Mouse (Mus musculus) neural tube, embryonic 12.5 days (tissue): ENCODE measurements around the gene Fam171a2. TPM values are rescaled to one million over a fixed set of nuclear protein-coding genes. Genes with fewer than 3 reads are reported as not detected.

ENCODE experiments used
- ATAC-seq: fragments of 200-750 bp; cut with Nextera tagmentation; 2 replicates; pipeline ENCODE4 v1.8.0; 2017; ENCODE audit warnings: low read depth, mild to moderate bottlenecking, moderate TSS enrichment, moderate library complexity; ENCODE audit not compliant: low FRiP score
- H3K27ac ChIP-seq: fragments of 300-500 bp; sonication (generic); 2 replicates; pipeline ENCODE4 v1.5.1; 2016
- H3K27me3 ChIP-seq: fragments of 300-500 bp; sonication (generic); replicated peaks from 2 replicates; pipeline ENCODE4 v1.6.1; 2016; ENCODE audit warnings: mild to moderate bottlenecking
- H3K36me3 ChIP-seq: fragments of 300-500 bp; sonication (generic); 2 replicates; pipeline ENCODE4 v1.6.1; 2016; ENCODE audit warnings: mild to moderate bottlenecking
- H3K4me1 ChIP-seq: fragments of 300-500 bp; sonication (generic); 2 replicates; pipeline ENCODE4 v1.6.1; 2016
- H3K4me2 ChIP-seq: fragments of 300-500 bp; sonication (generic); replicated peaks from 2 replicates; pipeline ENCODE4 v1.6.1; 2016; ENCODE audit warnings: mild to moderate bottlenecking
- H3K4me3 ChIP-seq: fragments of 300-500 bp; sonication (generic); 2 replicates; pipeline ENCODE4 v1.5.1; 2016
- H3K9ac ChIP-seq: fragments of 300-500 bp; sonication (generic); 2 replicates; pipeline ENCODE4 v1.6.1; 2016; ENCODE audit warnings: mild to moderate bottlenecking
- H3K9me3 ChIP-seq: fragments of 300-500 bp; sonication (generic); 2 replicates; pipeline ENCODE4 v1.6.1; 2016; ENCODE audit warnings: mild to moderate bottlenecking
- WGBS: fragments of 180-500 bp; shearing (Covaris S2); methylation state at CpG from one replicate; pipeline ENCODE4 v1.1.7; 2016; 5-methylcytosine and 5-hydroxymethylcytosine counted together
- polyA plus RNA-seq: library from polyadenylated mRNA; unstranded; fragments of >200 nt; fragmentation: Nextera tagmentation; extraction: Ambion mirVana; gene quantifications from 2 replicates; pipeline ENCODE4 v1.2.1, GENCODE M21; 2016

Fam171a2 gene
- polyA plus RNA-seq, 1 experiment from 2014 or later: 23.7 TPM

DNA sequence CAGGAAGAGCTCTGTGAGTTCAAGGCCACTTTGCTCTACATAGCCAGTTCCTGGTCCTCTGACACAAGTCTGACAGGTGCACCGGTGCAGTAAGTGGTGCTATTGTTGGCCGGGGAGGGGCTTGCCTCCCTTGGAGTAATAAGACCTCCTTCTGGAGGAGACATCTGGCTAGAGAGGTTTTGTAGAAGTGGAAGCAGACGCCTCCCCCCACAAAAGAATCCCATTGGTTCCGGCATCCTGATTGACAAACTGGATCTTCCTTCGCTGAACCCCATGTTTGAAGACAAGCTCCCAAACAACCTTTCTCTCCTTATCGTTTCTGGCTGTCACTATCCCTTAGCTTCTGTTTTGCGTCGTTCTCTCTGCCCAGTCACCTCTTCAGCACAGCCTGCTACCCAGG lies 845 bp upstream of the Fam171a2 start:
- H3K27ac ChIP-seq: no peak overlapping the region
- H3K4me1 ChIP-seq: peaks cover 36% of the 10 kb centered on the region
- H3K9ac ChIP-seq: no peak overlapping the region
- H3K27me3 ChIP-seq: peaks cover 27% of the 10 kb centered on the region
- no peaks in the 10 kb centered on the region for H3K9me3 ChIP-seq
- no peak overlapping the region for H3K4me2 ChIP-seq
- ATAC-seq: no peak
- H3K4me3 ChIP-seq: no peak overlapping the region
- WGBS: 23% methylated on average over 8 of the region's 8 CpGs
- H3K36me3 ChIP-seq: peaks cover 8% of the 10 kb centered on the region; the same call in 1 of the 2 replicates

DNA sequence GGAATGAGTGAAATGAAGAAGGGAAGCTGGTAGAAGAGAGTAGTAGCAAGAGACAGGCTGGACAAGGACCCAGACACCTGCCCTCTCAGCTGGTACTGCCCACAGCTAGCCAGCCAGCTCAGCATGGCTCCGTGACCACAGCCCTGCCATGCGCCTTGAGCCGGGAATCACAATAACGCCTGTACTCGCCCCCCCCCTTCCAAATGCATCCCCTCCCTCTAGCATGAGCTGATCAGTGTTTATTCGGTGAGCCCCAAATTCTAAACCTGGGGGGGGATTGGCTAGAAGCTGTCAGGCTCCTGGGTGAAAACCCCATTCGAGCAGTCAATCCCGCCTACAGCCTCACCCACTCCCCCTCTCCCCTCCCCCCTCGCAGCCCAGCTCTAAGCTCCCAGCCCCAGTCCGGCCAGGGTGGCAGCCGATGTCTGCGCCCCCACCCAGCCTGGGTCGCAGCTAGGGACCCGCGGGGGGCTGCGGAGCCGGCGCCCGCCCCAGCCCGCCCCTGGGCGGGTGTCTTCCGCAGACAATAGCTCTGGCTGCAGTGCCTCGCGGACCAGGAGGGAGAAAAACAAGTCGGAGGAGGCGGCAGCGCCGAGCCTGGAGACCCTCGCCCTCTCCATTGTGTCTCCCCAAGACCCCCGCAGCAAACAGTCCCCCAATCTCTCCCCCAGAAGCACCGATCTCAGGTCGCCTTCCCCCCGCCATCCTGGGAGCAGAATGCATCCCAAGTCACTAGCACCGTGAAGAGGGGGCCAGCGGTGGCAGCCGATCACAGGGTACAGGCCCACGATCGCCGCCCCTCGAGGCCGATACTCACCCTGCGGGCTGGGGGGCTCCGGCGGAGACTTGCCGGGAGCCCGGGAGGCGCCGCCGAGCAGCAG lies 661 bp downstream of the Fam171a2 start:
- Histone ChIP-seq H3K27ac (peak overlapping the region; percentile 74), H3K4me1 (peaks cover 35% of the 10 kb centered on the region), H3K4me3 (peak overlapping the region; percentile 98), H3K4me2 (peak overlapping the region; percentile 95), H3K9me3 (no peaks in the 10 kb centered on the region), H3K27me3 (peaks cover 23% of the 10 kb centered on the region), H3K36me3 (peaks cover 20% of the 10 kb centered on the region), H3K9ac (peak overlapping the region; percentile 99)
- ATAC-seq: peak; percentile 61
- under 1% methylated on average over 48 of the region's 49 CpGs for WGBS

DNA sequence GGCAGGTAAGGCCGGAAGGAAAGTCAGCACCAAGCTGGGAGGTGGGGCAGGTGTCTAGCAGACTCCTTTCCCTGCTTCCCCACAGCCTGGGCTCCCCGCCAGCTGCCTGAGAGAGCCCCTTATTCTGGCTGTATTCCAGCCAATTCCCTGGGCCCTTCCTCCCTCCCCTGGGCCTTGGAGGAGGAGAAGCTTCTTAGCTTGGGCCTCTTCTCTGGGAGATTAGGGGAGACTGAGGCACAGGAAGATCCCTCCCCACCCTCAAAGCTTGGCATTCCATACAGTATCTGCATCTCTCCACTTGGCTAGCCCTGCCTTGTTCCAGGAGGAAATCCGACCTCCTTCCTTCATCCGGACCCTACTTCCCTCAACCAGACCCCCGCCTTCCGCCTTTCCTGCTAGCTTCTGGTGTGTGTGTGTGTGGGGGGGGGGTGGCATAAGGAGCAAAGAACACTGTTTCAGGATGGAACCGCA lies 1.6 kb downstream of the Fam171a2 start:
- H3K4me2 ChIP-seq: peak overlapping the region; percentile 95
- H3K27ac ChIP-seq: peak overlapping the region; percentile 48; the same call in 1 of the 2 replicates
- peak overlapping the region; percentile 99 for H3K9ac ChIP-seq
- 19% methylated on average over 7 of the region's 7 CpGs for whole genome bisulfite sequencing
- peak overlapping the region; percentile 98 for H3K4me3 ChIP-seq
- H3K9me3 ChIP-seq: no peaks in the 10 kb centered on the region
- H3K27me3 ChIP-seq: peaks cover 23% of the 10 kb centered on the region
- ATAC-seq: no peak
- H3K36me3 ChIP-seq: peaks cover 28% of the 10 kb centered on the region
- peaks cover 35% of the 10 kb centered on the region for H3K4me1 ChIP-seq

DNA sequence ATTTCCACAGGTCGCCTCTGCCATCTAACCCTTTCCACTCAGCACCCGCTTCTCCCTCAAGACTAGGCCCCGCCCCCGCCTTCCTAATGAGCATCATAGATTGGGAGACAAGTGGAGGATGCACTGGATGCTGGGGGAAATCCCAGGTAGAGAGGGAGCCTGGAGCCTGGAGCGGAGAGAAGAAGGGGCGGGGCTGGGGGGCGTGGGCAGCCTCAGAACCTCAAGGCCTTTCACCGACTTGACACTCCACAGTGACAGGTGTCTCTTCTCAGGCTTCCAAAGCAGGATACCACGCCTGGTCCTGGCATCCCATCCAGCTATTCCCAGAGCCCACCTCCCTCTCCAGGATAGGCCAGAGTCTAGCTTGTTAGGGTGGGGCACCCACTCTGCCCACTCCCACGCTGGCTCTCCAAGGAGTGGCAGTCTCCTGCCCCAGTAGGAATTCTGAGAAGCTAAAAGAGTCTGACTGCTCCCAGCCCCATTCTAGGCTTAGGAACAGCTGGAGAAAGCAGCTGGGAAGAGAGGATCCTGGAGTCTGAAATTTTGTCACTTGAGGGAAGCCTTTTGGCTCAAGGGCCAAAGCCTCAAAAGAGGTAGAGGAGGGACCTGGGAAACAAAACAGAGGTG lies 2.1 kb downstream of the Fam171a2 start:
- WGBS: 15% methylated on average over 10 of the region's 10 CpGs
- H3K27ac ChIP-seq: peak overlapping the region; percentile 42; the same call in 1 of the 2 replicates
- peak overlapping the region; percentile 95 for H3K4me2 ChIP-seq
- no peaks in the 10 kb centered on the region for H3K9me3 ChIP-seq
- H3K36me3 ChIP-seq: peaks cover 34% of the 10 kb centered on the region
- peak overlapping the region; percentile 98 for H3K4me3 ChIP-seq
- ATAC-seq: no peak
- H3K27me3 ChIP-seq: peaks cover 23% of the 10 kb centered on the region
- H3K9ac ChIP-seq: peak overlapping the region; percentile 99
- peaks cover 35% of the 10 kb centered on the region for H3K4me1 ChIP-seq

DNA sequence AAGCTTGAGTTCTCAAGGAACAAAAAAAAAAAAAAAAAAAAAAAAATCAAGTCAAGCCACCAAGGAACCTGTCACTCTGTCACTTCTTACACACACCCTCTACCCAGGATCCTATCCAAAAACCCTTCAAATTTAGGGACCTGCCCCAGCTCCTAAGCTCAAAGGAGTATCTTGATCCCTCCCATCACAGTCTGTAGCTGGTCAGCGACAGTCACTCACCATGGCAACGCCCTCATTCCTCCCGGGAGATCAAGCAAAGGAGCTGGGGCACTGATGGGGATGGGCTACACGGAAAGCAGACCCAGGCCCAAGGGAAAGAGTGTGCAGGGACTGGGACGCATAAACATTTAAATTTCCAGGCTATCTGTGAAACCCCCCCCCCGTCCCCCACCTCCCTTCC lies 2.7 kb downstream of the Fam171a2 start:
- 4% methylated on average over 6 of the region's 6 CpGs for WGBS
- Histone ChIP-seq H3K9ac (peak overlapping the region; percentile 99), H3K4me1 (peaks cover 35% of the 10 kb centered on the region), H3K4me3 (peak overlapping the region; percentile 98; the same call in 1 of the 2 replicates), H3K9me3 (no peaks in the 10 kb centered on the region), H3K27ac (no peak overlapping the region), H3K4me2 (peak overlapping the region; percentile 95), H3K36me3 (peaks cover 40% of the 10 kb centered on the region), H3K27me3 (peaks cover 21% of the 10 kb centered on the region)
- ATAC-seq: no peak

DNA sequence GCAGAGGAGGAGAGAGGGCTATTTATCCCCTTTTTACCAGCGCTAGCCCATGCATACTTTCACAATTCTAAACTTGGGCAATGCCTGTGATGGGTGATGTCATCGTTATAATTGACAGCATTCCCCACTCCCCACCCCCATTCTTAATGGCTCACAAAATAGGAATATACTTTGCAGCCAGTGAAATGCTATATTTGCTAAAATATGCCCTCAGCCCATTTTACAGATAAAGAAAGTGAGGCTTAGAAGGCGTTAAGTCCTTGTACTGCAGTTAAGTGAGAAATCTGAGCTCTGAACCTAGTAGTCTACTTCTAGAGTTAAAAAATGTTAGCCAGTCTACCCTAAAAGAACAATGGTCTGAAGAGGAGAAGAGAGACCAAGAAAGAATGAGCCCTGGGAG lies 3.2 kb downstream of the Fam171a2 start:
- Histone ChIP-seq H3K4me2 (no peak overlapping the region), H3K4me3 (no peak overlapping the region), H3K4me1 (peaks cover 35% of the 10 kb centered on the region), H3K36me3 (peaks cover 45% of the 10 kb centered on the region), H3K9ac (no peak overlapping the region), H3K27me3 (peaks cover 21% of the 10 kb centered on the region), H3K27ac (no peak overlapping the region), H3K9me3 (no peaks in the 10 kb centered on the region)
- WGBS: 87% methylated on average over 3 of the region's 3 CpGs
- ATAC-seq: no peak

DNA sequence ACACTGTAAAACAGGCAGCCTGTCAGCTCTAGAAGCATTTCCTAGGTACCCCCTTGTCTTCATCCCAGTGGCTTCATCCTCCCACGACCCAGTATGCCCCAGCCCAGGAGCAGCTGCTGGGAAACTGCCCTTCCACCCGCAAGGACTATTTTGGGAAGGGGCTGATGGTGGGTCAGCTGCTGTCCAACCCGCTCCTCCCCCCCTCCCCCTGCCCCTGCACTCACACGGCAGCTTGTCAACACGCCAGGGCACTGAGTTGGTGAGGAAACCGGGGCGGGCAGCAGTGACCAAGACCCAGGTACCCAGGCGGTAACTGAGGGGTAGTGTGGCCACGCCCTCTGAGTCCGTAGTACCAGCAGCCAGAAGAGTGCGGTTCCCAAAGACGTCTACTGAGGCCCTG lies 3.7 kb downstream of the Fam171a2 start:
- H3K36me3 ChIP-seq: peaks cover 50% of the 10 kb centered on the region
- no peak overlapping the region for H3K4me2 ChIP-seq
- no peak overlapping the region for H3K27ac ChIP-seq
- H3K27me3 ChIP-seq: peaks cover 21% of the 10 kb centered on the region
- no peaks in the 10 kb centered on the region for H3K9me3 ChIP-seq
- WGBS: 67% methylated on average over 12 of the region's 12 CpGs
- no peak overlapping the region for H3K4me3 ChIP-seq
- peaks cover 35% of the 10 kb centered on the region for H3K4me1 ChIP-seq
- ATAC-seq: no peak
- H3K9ac ChIP-seq: no peak overlapping the region

DNA sequence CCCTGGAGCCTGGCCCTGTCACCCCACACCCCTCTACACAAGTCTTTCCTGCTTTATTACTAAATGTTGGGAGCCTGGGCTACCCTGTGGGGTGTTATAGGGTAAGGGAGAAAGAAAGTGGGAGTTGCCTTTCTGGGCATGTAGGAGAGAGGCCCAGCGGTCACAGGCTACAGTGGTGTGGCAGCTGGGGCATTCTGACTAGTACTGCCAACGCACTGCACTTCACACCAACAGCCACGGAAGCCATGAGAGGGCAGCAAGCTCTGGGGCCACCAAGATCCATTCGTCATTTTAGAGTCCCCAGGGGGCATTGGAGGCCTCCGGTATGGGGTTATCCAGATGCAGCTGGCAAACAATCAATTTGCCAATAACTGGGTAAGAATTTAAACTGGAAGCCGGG lies 5.4 kb downstream of the Fam171a2 start:
- no peak overlapping the region for H3K9ac ChIP-seq
- no peak overlapping the region for H3K4me3 ChIP-seq
- WGBS: 84% methylated on average over 6 of the region's 6 CpGs
- peaks cover 12% of the 10 kb centered on the region for H3K27me3 ChIP-seq
- H3K9me3 ChIP-seq: no peaks in the 10 kb centered on the region
- H3K4me1 ChIP-seq: peaks cover 44% of the 10 kb centered on the region
- ATAC-seq: no peak
- no peak overlapping the region for H3K27ac ChIP-seq
- H3K4me2 ChIP-seq: no peak overlapping the region
- peaks cover 63% of the 10 kb centered on the region for H3K36me3 ChIP-seq

DNA sequence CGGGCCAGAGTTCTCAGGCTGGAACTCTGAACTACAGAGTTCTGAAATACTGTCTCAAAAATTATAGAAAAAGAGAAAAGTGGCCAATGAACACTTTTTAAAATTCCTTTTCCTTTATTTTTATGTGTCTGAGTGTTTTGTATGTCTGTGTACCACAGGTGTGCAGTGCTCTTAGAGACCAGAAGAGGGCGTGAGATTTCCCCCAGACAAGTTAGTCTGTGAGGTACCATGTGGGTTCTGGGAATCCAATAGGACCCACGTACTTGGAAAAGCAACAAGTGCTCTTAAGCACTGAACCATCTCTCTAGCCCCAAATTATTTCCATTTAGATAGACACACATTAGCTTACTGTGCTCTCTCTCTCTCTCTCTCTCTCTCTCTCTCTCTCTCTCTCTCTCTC lies 6.0 kb downstream of the Fam171a2 start:
- no peak for ATAC-seq
- Histone ChIP-seq H3K27me3 (peaks cover 12% of the 10 kb centered on the region), H3K4me3 (no peak overlapping the region), H3K36me3 (peaks cover 64% of the 10 kb centered on the region), H3K9me3 (no peaks in the 10 kb centered on the region), H3K27ac (no peak overlapping the region), H3K9ac (no peak overlapping the region), H3K4me2 (no peak overlapping the region), H3K4me1 (peaks cover 46% of the 10 kb centered on the region)
- 76% methylated on average over 3 of the region's 3 CpGs for WGBS

DNA sequence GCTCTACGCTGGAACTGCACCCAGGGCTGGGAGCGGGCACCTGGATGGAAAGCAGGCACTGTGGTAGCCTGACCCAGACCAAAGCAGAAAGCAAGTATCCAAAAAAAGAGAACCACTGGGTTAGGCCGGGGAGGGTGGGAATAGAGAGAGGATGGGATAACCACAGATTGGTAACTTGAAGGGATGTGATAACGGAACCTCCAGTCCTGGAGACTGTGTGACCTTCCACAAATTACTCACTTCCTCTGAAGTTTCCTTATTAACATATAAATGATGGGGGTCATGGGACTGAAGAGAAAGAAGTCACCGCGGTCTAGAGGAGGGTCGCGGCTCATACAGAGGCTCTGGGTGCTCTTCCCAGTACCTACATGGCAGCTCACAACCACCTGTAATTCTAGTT lies 7.2 kb downstream of the Fam171a2 start:
- Histone ChIP-seq H3K9ac (no peak overlapping the region), H3K27ac (no peak overlapping the region), H3K9me3 (no peaks in the 10 kb centered on the region), H3K4me3 (no peak overlapping the region), H3K4me2 (no peak overlapping the region), H3K36me3 (peaks cover 76% of the 10 kb centered on the region), H3K27me3 (peaks cover 12% of the 10 kb centered on the region), H3K4me1 (peaks cover 43% of the 10 kb centered on the region)
- WGBS: 86% methylated on average over 8 of the region's 8 CpGs
- no peak for ATAC-seq

DNA sequence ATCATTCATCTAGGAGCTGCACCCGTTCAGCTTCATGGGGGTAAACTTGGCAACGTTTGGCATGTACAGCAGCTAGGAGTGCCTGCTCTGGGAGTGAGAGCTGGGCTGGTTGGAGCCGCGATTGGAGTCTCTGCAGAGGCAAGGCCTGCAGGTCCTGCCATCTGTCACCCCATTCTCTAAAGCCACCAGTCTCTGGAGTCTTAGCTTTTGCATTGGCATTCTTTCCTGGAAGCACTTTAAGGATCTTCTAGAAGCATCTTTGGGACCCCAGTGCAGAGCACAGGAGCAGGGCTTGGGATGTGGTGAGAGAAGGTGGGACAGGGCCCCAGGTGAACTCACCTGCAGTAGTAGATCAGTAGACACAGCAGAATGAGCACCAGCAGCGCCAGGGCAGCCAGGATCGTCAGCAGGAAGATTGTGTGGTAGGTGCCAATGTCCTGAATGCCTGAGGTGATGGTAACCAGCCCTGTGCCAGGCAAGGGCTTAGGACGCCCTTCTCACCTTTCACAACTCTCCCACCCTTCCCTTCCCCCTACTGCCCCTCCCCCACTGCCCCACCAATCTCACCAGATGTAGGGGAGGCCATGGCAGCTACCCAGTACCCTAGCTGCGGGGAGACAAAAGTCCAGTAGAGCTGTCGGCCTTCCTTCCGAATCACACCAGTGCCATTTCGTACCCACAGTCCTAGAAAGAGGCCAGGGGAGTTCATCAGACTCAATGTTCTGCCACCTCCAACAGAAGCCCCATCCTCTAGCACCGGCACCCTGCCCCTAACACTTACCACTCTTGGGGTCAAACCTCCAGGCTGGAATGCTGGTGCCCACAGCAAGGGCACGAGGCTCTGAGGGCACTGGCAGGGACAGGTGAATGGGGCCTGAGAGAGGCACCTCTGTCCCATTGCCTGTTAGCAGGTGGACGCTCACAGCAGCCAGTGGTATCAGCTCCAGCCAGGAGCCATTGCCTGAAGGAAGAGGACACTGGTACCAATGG lies 8.1 kb downstream of the Fam171a2 start:
- Histone ChIP-seq H3K4me3 (no peak overlapping the region), H3K4me2 (peak overlapping the region; percentile 73), H3K9me3 (no peaks in the 10 kb centered on the region), H3K27me3 (peaks cover 12% of the 10 kb centered on the region), H3K9ac (0 out of 2 replicates have a peak overlapping the region, but pooled peaks have one; percentile 57), H3K4me1 (peaks cover 35% of the 10 kb centered on the region), H3K27ac (no peak overlapping the region), H3K36me3 (peaks cover 81% of the 10 kb centered on the region)
- 75% methylated on average over 14 of the region's 14 CpGs for WGBS
- ATAC-seq: no peak
